Mouse (Mus musculus): ENCODE measurements around the gene Crybg1.
A peak's percentile ranks its signal among the peaks of the same experiment; 100 is the strongest.

Crybg1 gene

DNA sequence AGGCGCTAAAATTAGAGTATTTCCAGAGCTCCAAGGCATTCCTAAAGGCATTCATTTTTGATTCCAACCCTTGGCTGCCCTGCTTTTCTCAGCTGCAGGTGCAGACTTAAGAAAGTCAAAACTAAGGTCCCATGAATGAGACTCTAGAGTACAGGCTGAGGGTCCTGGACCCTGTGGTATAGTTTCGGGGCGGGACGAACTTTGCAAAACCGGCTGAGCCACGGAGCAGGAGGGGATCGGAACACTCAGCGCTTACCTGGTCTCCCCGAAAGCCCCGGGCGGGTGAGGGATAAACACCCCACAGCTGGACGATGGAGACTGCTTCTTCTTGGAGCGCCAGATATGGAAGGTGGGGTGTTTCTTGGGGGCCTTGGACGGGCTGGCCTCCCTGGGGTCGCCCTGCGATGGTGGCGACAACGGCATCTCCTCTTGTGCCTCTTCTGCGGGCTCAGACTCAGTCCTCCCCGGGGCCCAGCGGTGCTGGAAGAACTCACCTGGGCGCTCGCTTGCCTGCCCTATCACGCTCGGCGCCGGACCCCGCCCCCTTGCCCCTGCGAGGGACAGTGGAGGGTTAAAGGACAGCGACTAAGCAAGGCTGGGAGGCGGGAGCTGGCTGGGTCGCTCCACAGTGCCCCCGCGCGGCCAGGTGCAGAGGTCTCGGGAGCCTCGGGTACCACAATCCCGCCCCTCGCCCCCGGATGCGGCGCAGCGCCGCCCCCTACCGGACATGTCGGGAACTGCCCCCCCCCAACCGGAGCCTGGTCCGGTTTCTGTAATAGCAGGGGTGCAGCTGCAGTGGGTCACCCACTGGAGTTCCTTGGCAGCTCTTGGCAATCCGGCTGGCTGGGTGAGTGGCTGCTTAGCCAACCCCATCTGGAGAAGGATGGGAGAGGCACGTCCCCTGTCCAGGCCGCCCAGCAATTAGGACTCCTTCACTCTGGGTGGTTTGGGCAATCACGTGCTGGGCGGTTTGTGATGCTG is at the start of gene Crybg1:
Crybg1 (minus strand) TSS at position 517 of the 981 bp plus-strand sequence.
- DNase-seq (ENCODE audit: low spot score): peak; percentile 87

DNA sequence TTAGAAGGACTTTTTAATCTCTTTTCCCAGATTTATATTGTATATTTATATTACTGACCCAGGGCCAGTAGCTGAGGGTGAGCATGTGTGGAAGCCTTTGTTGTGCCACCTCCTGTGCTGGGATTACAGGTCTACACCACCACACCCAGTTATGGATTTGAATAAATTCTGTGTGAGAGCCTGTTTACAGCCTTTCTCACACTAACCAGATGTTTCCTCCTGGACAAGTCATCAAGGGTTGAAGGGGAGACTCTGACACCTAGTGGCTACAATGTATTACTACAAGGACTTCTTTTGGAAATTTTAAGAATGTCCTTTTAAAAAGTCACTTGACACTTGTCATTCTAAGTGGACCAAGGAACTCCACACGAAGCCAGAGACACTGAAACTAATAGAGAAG is 28.7 kb upstream of the Crybg1 start:
- DNase-seq (ENCODE audit: low spot score): no peak

DNA sequence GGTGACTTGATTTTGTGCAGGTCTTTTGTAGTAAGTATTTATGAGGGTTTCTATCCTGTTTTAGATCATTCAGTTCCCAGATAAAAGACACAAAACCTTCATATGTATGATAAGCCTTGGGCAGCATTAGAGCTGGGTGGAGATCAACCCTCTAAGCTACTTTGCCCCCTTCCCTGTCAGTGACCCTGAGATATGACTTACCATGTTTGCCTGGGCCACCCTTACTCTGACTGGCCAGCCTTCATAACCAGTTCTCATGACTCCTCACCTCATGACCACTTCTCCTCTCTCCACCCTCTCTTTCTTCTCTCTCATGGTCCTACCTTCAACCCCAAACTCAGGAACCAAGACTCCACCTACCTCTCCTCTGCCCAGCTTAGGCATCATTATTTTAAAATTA is 27.9 kb upstream of the Crybg1 start:
- DNase-seq (ENCODE audit: low spot score): no peak

DNA sequence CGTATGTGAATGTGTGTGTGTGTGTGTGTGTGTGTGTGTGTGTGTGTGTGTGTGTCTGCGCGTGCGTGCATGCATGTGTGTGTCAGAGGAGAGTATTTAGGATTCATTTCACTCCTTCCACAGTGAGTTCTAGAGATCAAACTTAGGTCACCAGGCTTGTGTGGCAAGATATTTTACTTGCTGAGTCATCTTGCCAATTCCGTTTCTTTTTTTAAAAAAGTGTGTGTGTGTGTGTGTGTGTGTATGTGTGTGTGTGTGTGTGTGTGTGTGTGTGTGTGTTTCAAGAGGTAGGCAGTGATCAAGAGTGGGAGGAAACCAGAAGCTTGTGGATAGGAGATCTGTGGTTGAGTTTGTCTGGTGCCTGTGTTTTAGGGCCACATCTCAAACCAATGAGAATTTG is 27.5 kb upstream of the Crybg1 start:
- no peak for DNase-seq (ENCODE audit: low spot score)

DNA sequence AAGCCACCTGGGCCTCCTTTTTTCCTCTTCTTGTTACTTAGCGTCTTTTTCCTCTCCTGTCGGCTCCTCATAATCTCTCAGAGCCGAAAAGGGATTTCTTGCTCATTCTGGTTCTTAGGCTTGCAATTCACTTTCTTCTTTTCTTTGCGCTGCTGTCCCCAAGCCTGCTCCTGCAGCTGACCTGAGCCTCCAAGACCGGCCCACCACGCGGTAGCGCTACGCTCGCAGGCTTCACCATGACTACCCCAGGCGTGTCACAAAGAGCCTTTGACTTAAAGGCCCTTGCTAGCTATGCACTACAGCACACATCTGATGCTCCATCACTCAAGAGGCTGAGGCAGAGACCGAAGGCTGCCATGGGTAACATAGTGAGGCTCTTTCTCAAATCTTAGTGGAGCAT is 21.5 kb upstream of the Crybg1 start:
- no peak for DNase-seq (ENCODE audit: low spot score)

GRCm38 (mm10) chr10:44167061-44167460 is 18.4 kb upstream of the Crybg1 start:
- DNase-seq (ENCODE audit: low spot score): no peak

GRCm38 (mm10) chr10:44164258-44164975 is 15.8 kb upstream of the Crybg1 start:
- no peak for DNase-seq (ENCODE audit: low spot score)

DNA sequence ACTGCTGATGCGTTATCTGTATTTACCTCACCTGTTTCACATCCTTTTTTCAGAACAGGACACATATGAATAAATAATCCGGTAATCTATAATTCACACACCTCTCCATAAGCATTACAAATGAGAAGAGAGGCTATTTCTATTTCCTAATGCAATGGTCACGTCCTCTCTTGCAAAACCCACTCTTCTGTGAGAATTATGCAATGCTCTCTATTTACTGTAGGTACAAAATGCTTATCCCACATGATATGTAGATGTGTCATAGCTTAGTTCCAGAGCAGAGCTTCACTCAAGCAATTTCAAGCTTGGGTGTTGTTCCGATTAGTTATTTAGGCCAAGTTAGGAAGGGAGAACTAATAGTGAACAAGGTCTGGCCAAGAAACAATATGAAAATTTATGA is 14.4 kb upstream of the Crybg1 start:
- no peak for DNase-seq (ENCODE audit: low spot score)

DNA sequence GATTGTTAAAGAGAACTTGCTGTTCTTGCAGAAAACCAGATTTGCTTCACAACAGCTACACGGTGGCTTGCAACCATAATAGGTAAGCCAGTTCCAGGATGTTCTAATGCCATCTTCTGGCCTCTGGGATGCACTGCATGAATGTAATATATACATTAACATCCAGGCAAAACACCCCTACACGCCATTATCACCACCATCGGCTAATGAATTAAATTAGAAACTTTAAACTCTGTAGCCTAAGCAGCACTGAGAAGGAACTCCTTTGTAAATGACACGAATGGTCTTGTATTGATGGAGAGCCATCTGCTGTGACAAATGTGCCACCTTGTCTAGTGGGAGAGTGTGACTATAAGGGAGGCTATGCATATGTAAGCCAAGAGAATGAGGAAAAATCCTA is 11.5 kb upstream of the Crybg1 start:
- DNase-seq (ENCODE audit: low spot score): no peak

- no peak for DNase-seq (ENCODE audit: low spot score)
Measured at GRCm38 (mm10) chr10:44157489-44157888, 8.8 kb upstream of the Crybg1 start.

GRCm38 (mm10) chr10:44150501-44150900 is 1.8 kb upstream of the Crybg1 start:
- no peak for DNase-seq (ENCODE audit: low spot score)

- no peak for DNase-seq (ENCODE audit: low spot score)
Measured at GRCm38 (mm10) chr10:44143401-44143800, 5.3 kb downstream of the Crybg1 start.

DNA sequence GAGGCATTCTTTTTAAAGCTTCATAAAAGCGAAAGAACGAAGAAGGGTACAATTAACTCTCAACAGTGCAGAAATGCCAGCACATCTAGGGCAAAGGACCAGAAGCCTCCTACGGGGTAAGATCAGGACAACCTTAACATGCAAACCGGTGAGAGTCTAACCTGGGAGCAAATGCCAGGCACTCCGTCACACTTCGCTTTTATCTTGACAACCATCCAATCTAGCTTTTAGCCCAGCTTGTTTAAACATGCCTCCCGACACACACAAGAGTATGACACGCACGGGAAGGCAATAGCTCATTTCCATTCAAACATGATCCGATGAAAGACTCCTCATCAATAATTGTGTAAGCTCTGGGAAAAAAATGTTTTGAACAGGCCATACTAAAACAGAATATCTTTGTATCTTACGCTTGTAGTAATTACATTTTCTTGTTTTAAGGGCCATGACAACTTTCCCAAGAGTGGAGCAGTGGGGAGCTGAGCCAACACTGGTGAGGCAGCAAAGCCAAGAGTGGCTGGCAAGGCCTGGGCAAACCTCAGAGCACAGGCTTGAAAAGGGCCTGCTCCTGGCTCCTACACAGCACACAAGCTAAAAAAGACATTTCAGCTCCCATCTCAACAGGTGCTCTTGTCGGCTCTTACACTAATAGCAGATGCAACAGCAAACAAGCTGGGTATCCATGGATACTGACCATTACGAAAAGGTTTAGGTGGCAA is 10.4 kb downstream of the Crybg1 start:
- no peak for DNase-seq (ENCODE audit: low spot score)

- DNase-seq (ENCODE audit: low spot score): no peak
Measured at GRCm38 (mm10) chr10:44126047-44126446, 22.6 kb downstream of the Crybg1 start.

DNA sequence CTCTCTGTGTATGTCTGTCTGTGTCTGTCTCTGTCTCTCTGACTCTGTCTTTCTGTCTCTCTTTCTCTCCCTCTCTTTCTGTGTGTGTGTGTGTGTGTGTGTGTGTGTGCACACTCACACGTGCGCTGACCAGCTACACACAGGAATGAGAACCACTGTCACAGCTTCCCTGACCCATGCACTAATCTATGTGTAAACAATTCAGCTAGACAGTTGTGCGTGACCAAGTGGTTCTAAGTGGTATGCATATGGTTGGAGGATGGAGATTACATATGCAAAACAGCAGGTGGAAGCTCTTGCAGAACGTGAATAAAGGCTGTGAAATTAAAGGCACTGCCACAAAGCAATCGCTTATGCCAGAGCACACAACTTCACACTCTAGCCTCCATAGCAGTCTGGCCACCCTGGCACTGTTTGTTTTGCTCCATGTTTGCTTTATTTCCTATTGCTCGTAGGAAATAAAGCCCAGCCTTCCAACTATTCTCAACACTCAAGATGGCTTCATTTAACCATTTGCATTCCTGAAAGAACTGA is 24.2 kb downstream of the Crybg1 start:
- no peak for DNase-seq (ENCODE audit: low spot score)

- no peak for DNase-seq (ENCODE audit: low spot score)
Measured at GRCm38 (mm10) chr10:44118616-44119015, 30.0 kb downstream of the Crybg1 start.

- no peak for DNase-seq (ENCODE audit: low spot score)
Measured at GRCm38 (mm10) chr10:44116796-44117195, 31.9 kb downstream of the Crybg1 start.

GRCm38 (mm10) chr10:44114611-44115010 is 34.0 kb downstream of the Crybg1 start:
- DNase-seq (ENCODE audit: low spot score): no peak

- DNase-seq (ENCODE audit: low spot score): no peak
Measured at GRCm38 (mm10) chr10:44112005-44112675, 36.5 kb downstream of the Crybg1 start.

GRCm38 (mm10) chr10:44111168-44111567 is 37.5 kb downstream of the Crybg1 start:
- DNase-seq (ENCODE audit: low spot score): no peak

- no peak for DNase-seq (ENCODE audit: low spot score)
Measured at GRCm38 (mm10) chr10:44110460-44110859, 38.2 kb downstream of the Crybg1 start.

DNA sequence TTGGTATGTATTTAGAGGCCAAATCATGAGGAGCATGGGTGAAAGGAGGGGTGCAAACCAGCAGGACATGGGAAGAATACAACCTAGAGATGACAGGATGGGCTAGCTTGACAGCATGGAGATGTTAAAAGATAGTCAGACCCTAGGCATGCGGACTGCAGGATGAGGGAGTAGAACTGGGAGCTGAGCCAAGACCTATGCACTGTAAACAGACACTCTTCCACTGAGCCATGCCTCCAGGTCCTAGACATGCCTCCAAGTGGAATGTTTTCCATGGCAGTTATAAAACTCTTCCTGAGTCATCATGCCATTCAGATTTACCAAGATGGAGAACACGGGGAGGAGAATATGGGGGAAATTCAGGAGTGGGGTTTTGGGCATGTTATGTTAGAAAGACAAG is 53.9 kb downstream of the Crybg1 start:
- DNase-seq (ENCODE audit: low spot score): no peak

All from testis, postnatal 14 days (tissue).